In the genomic region with DNA sequence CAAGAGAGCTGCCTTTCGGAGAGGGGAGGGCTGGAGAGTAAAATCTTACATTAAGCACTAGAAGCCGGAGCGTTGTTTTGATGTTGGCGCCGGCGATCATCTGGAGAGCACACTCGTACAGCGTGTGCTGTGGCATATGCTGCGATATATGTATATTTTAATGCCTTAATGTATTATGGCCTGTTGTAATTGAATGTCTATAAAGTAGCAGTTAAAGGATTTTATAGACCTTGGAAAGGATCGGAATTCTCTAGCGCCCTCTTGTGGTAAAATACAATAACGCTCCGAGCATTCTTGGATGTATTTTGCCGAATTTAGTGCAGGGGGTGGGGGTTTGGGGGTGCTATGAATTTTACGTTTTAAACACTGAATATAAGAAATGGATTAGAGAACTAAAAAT, we compare ENCODE assay signal across 8 mouse cellular contexts.
A peak's percentile ranks its signal among the peaks of the same experiment; 100 is the strongest.
DNase-seq lines count a peak whose midpoint lies in the region; ATAC-seq and TF ChIP-seq lines count a peak whose summit lies in the region.

No protein-coding gene starts in this region.

- H3K9me3 ChIP-seq in heart, postnatal 0 days (replicated peaks; ENCODE audit: control insufficient read depth, low read length) = no peaks in the 10 kb centered on the region
- H3K9me3 ChIP-seq in stomach, embryonic 14.5 days (ENCODE audit: control insufficient read depth, low read depth, low read length) = no peaks in the 10 kb centered on the region

- TF ChIP-seq EP300 in heart, postnatal 0 days (IDR thresholded peaks at IDR 0.05; ENCODE audit: low read depth) = no peak

- H3K4me3 ChIP-seq in heart, postnatal 0 days (ENCODE audit: low read depth, low read length) = no peak overlapping the region
- H3K4me3 ChIP-seq in stomach, embryonic 14.5 days (ENCODE audit: low read depth, low read length) = no peak overlapping the region; the same call in 1 of the 2 replicates

- no peak for ATAC-seq in heart, postnatal 0 days (ENCODE audit: insufficient read depth, low read depth)
- no peak; the same call in 1 of the 2 replicates for ATAC-seq in stomach, embryonic 14.5 days (ENCODE audit: insufficient number of reproducible peaks, insufficient read depth, low FRiP score, low read depth)

- no peak overlapping the region for H3K4me2 ChIP-seq in heart, postnatal 0 days (ENCODE audit: low read depth, low read length)
- H3K4me2 ChIP-seq in stomach, embryonic 14.5 days (replicated peaks; ENCODE audit: low read depth, low read length) = peak overlapping the region; percentile 33; the same call in 1 of the 2 replicates

- H3K4me1 ChIP-seq in heart, postnatal 0 days (ENCODE audit: control insufficient read depth, insufficient read depth) = no peaks in the 10 kb centered on the region
- H3K4me1 ChIP-seq in stomach, embryonic 14.5 days (ENCODE audit: control insufficient read depth, insufficient read depth, low read length) = 0 out of 2 replicates have a peak, but pooled peaks cover 8% of the 10 kb centered on the region

- 15% methylated on average over 15 of the region's 15 CpGs for WGBS in heart, postnatal 0 days
- WGBS in stomach, embryonic 14.5 days = 8% methylated on average over 15 of the region's 15 CpGs

- H3K27ac ChIP-seq in heart, postnatal 0 days (ENCODE audit: low read depth) = no peak overlapping the region
- H3K27ac ChIP-seq in stomach, embryonic 14.5 days (ENCODE audit: low read length) = no peak overlapping the region

- peak; percentile 61 for TF ChIP-seq CTCF in heart, postnatal 0 days (IDR thresholded peaks at IDR 0.05; ENCODE audit: low read depth)

- H3K9ac ChIP-seq in heart, postnatal 0 days (replicated peaks; ENCODE audit: low read depth, low read length) = no peak overlapping the region
- H3K9ac ChIP-seq in stomach, embryonic 14.5 days (replicated peaks; ENCODE audit: low read depth, low read length) = no peak overlapping the region

- H3K36me3 ChIP-seq in heart, postnatal 0 days (replicated peaks; ENCODE audit: control insufficient read depth, insufficient read depth, low read length) = no peaks in the 10 kb centered on the region
- no peaks in the 10 kb centered on the region for H3K36me3 ChIP-seq in stomach, embryonic 14.5 days (ENCODE audit: control insufficient read depth, insufficient read depth, low read length)

- peaks cover 47% of the 10 kb centered on the region for H3K27me3 ChIP-seq in heart, postnatal 0 days (ENCODE audit: control insufficient read depth, insufficient read depth, low read length)
- no peaks in the 10 kb centered on the region for H3K27me3 ChIP-seq in stomach, embryonic 14.5 days (ENCODE audit: control insufficient read depth, insufficient read depth, low read length)

- peak; percentile 75 for DNase-seq in 3T3-L1 (ENCODE audit: low read depth, low spot score)
- DNase-seq in B cell, adult 2 months = peak; percentile 62 to 66
- DNase-seq in cerebellum, postnatal 10 days = peak; percentile 58 to 76
- DNase-seq in heart, postnatal 0 days (ENCODE audit: low spot score) = no peak
- DNase-seq in kidney, postnatal 14 days = peak; percentile 64
- peak; percentile 67 for DNase-seq in mesoderm, embryonic 11.5 days (ENCODE audit: low read depth, low spot score)
- DNase-seq in frontal cortex, postnatal 10 days (ENCODE audit: low spot score in 2 of 2) = no peak

Comparison
In these comparisons a context has a peak if more than half of its experiments do, and no peak if none do; other contexts are left out.
1. DNase-seq: peak in 3T3-L1 (single experiment), B cell, adult 2 months (2 of 2), cerebellum, postnatal 10 days (2 of 2), kidney, postnatal 14 days (single experiment) and mesoderm, embryonic 11.5 days (single experiment); none in heart, postnatal 0 days (single experiment) and frontal cortex, postnatal 10 days (0 of 2).